Mouse (Mus musculus) myocyte (in vitro differentiated cells): ENCODE data around the gene Ifna4. TPM values are rescaled to one million over a fixed set of nuclear protein-coding genes. Genes with fewer than 3 reads are reported as not detected.

Source experiments
- H3K27me3 ChIP-seq: one replicate; pipeline ENCODE4 v1.6.1; 2011; ENCODE audit not compliant: control insufficient read depth, insufficient read depth, insufficient read length
- H3K36me3 ChIP-seq: one replicate; pipeline ENCODE4 v1.6.1; 2011; ENCODE audit not compliant: control insufficient read depth, insufficient read depth
- H3K4me2 ChIP-seq: one replicate; pipeline ENCODE4 v1.6.1; 2011; ENCODE audit warnings: low read depth, control low read depth
- H3K4me3 ChIP-seq: one replicate; pipeline ENCODE4 v1.5.1; 2011; ENCODE audit warnings: mild to moderate bottlenecking, control low read depth, moderate library complexity
- H3K79me2 ChIP-seq: one replicate; pipeline ENCODE4 v1.6.1; 2011; ENCODE audit not compliant: control insufficient read depth, insufficient read depth
- H3ac ChIP-seq: one replicate; pipeline ENCODE4 v1.6.1; 2011; ENCODE audit not compliant: control insufficient read depth, insufficient read length
- CEBPB ChIP-seq: IDR thresholded peaks from 2 replicates; pipeline ENCODE4 v1.6.1; 2011; ENCODE audit warnings: mild to moderate bottlenecking, moderate library complexity; ENCODE audit not compliant: poor library complexity, insufficient read depth, severe bottlenecking
- E2F4 ChIP-seq: IDR thresholded peaks from one replicate; pipeline ENCODE4 v1.6.1; 2011; ENCODE audit warnings: mild to moderate bottlenecking, control low read depth, moderate library complexity; ENCODE audit not compliant: insufficient read depth
- MAX ChIP-seq: IDR thresholded peaks from one replicate; pipeline ENCODE4 v1.6.1; 2011; ENCODE audit warnings: low read depth, mild to moderate bottlenecking, control low read depth
- MYOD1 ChIP-seq, 3 experiments: IDR thresholded peaks; one replicate each; pipeline ENCODE4 v1.6.1; 2011; ENCODE audit warnings: control low read depth in 2 of 3, low read depth in 2 of 3, mild to moderate bottlenecking in 2 of 3, moderate library complexity in 1 of 3; ENCODE audit not compliant: insufficient read length in 2 of 3, control insufficient read depth in 1 of 3
- MYOG ChIP-seq, 3 experiments: IDR thresholded peaks; one replicate each; pipeline ENCODE4 v1.6.1; 2011; ENCODE audit warnings: control low read depth in 2 of 3, low read depth in 2 of 3, mild to moderate bottlenecking in 2 of 3; ENCODE audit not compliant: insufficient read length in 2 of 3, control insufficient read depth in 1 of 3, insufficient read depth in 1 of 3
- POLR2A ChIP-seq: IDR thresholded peaks from one replicate; pipeline ENCODE4 v1.6.1; 2011; ENCODE audit warnings: low read depth, mild to moderate bottlenecking, control low read depth, moderate library complexity; ENCODE audit not compliant: insufficient read length
- POLR2AphosphoS2 ChIP-seq: IDR thresholded peaks from one replicate; pipeline ENCODE4 v1.6.1; 2011; ENCODE audit warnings: low read depth, control low read depth; ENCODE audit not compliant: insufficient read length
- REST ChIP-seq: IDR thresholded peaks from one replicate; pipeline ENCODE4 v1.6.1; 2011; ENCODE audit warnings: mild to moderate bottlenecking, control low read depth, moderate library complexity; ENCODE audit not compliant: insufficient read depth, insufficient read length
- SRF ChIP-seq: IDR thresholded peaks from one replicate; pipeline ENCODE4 v1.6.1; 2011; ENCODE audit warnings: low read depth; ENCODE audit not compliant: control insufficient read depth, insufficient read length
- TCF12 ChIP-seq: IDR thresholded peaks from one replicate; pipeline ENCODE4 v1.6.1; 2011; ENCODE audit warnings: mild to moderate bottlenecking, control low read depth; ENCODE audit not compliant: poor library complexity, insufficient read depth, severe bottlenecking
- TCF3 ChIP-seq: IDR thresholded peaks from one replicate; pipeline ENCODE4 v1.6.1; 2011; ENCODE audit warnings: low read depth, control low read depth; ENCODE audit not compliant: insufficient read length
- USF1 ChIP-seq: IDR thresholded peaks from one replicate; pipeline ENCODE4 v1.6.1; 2011; ENCODE audit warnings: low read depth, mild to moderate bottlenecking, control low read depth, moderate library complexity
- polyA plus RNA-seq: library from polyadenylated mRNA; unstranded; fragments of >200 nt; fragmentation: generic; extraction: Trizol; gene quantifications from one replicate; pipeline ENCODE4 v1.2.1, GENCODE M21; 2012; ENCODE audit warnings: missing spikeins

The Ifna4 gene
- polyA plus RNA-seq, 1 experiment, result not detected

- Histone ChIP-seq H3K4me2 (no peak overlapping the region), H3ac (no peak overlapping the region), H3K36me3 (no peaks in the 10 kb centered on the region), H3K4me3 (no peak overlapping the region), H3K79me2 (no peaks in the 10 kb centered on the region), H3K27me3 (peaks cover 14% of the 10 kb centered on the region)
- TF ChIP-seq TCF12 (no peak), CEBPB (no peak), POLR2A (no peak), E2F4 (no peak), MAX (no peak), TCF3 (no peak), MYOD1 (IDR thresholded peaks at IDR 0.05; ENCODE audit: control insufficient read depth in 1 of 3, insufficient read length in 2 of 3, low read depth in 2 of 3) (no peak), POLR2AphosphoS2 (no peak), MYOG (IDR thresholded peaks at IDR 0.05; ENCODE audit: control insufficient read depth in 1 of 3, insufficient read depth in 1 of 3, insufficient read length in 2 of 3, low read depth in 2 of 3) (no peak), REST (no peak), SRF (no peak), USF1 (no peak)
Observed at GRCm38 (mm10) chr4:88838828-88839227, 2.8 kb upstream of the Ifna4 start.

GRCm38 (mm10) chr4:88840058-88840457 is 1.6 kb upstream of the Ifna4 start:
- Histone ChIP-seq H3K36me3 (no peaks in the 10 kb centered on the region), H3K27me3 (peaks cover 14% of the 10 kb centered on the region), H3K4me3 (no peak overlapping the region), H3K79me2 (no peaks in the 10 kb centered on the region), H3K4me2 (no peak overlapping the region), H3ac (no peak overlapping the region)
- no peak for TF ChIP-seq MYOD1 (IDR thresholded peaks at IDR 0.05; ENCODE audit: control insufficient read depth in 1 of 3, insufficient read length in 2 of 3, low read depth in 2 of 3)
- TF ChIP-seq TCF12, result no peak
- no peak for TF ChIP-seq USF1

- no peak for TF ChIP-seq USF1
- no peak for TF ChIP-seq MAX
- TF ChIP-seq TCF3, result no peak
- no peak for TF ChIP-seq CEBPB
- TF ChIP-seq E2F4, result no peak
- no peak for TF ChIP-seq POLR2AphosphoS2
- no peak for TF ChIP-seq MYOD1 (IDR thresholded peaks at IDR 0.05; ENCODE audit: control insufficient read depth in 1 of 3, insufficient read length in 2 of 3, low read depth in 2 of 3)
- TF ChIP-seq MYOG (IDR thresholded peaks at IDR 0.05; ENCODE audit: control insufficient read depth in 1 of 3, insufficient read depth in 1 of 3, insufficient read length in 2 of 3, low read depth in 2 of 3), result no peak
- TF ChIP-seq REST, result no peak
- TF ChIP-seq TCF12, result no peak
- no peak for TF ChIP-seq POLR2A
- no peak for TF ChIP-seq SRF
- Histone ChIP-seq H3K79me2 (no peaks in the 10 kb centered on the region), H3ac (no peak overlapping the region), H3K27me3 (peaks cover 13% of the 10 kb centered on the region), H3K4me2 (no peak overlapping the region), H3K36me3 (no peaks in the 10 kb centered on the region), H3K4me3 (no peak overlapping the region)
Observed at GRCm38 (mm10) chr4:88845334-88845733, 3.7 kb downstream of the Ifna4 start.

- Histone ChIP-seq H3K4me3 (no peak within 1 kb of the TSS), H3ac (no peak within 1 kb of the TSS), H3K79me2 (no peaks in the 10 kb centered on the region), H3K4me2 (no peak within 1 kb of the TSS), H3K36me3 (no peaks in the 10 kb centered on the region), H3K27me3 (peaks cover 17% of the 10 kb centered on the region)
- TF ChIP-seq REST (no peak), MAX (no peak), MYOD1 (IDR thresholded peaks at IDR 0.05; ENCODE audit: control insufficient read depth in 1 of 3, insufficient read length in 2 of 3, low read depth in 2 of 3) (no peak), MYOG (IDR thresholded peaks at IDR 0.05; ENCODE audit: control insufficient read depth in 1 of 3, insufficient read depth in 1 of 3, insufficient read length in 2 of 3, low read depth in 2 of 3) (no peak), POLR2A (no peak), E2F4 (no peak), POLR2AphosphoS2 (no peak), USF1 (no peak), TCF12 (no peak), TCF3 (no peak), SRF (no peak), CEBPB (no peak)
Observed at GRCm38 (mm10) chr4:88849698-88850097, 8.0 kb downstream of the Ifna4 start, which contains the start of gene Ifna1. Ifna1 (plus strand) TSS chr4:88850087.

- H3K36me3 ChIP-seq, result no peaks in the 10 kb centered on the region
- no peak for TF ChIP-seq SRF
- no peak for TF ChIP-seq REST
- TF ChIP-seq TCF3, result no peak
- no peak for TF ChIP-seq POLR2A
- no peak for TF ChIP-seq MYOD1 (IDR thresholded peaks at IDR 0.05; ENCODE audit: control insufficient read depth in 1 of 3, insufficient read length in 2 of 3, low read depth in 2 of 3)
- TF ChIP-seq MYOG (IDR thresholded peaks at IDR 0.05; ENCODE audit: control insufficient read depth in 1 of 3, insufficient read depth in 1 of 3, insufficient read length in 2 of 3, low read depth in 2 of 3), result no peak
- no peak for TF ChIP-seq E2F4
- TF ChIP-seq TCF12, result no peak
- TF ChIP-seq CEBPB, result no peak
- no peak for TF ChIP-seq POLR2AphosphoS2
- TF ChIP-seq MAX, result no peak
- no peak for TF ChIP-seq USF1
- no peaks in the 10 kb centered on the region for H3K79me2 ChIP-seq
- H3K4me2 ChIP-seq, result no peak overlapping the region
- peaks cover 18% of the 10 kb centered on the region for H3K27me3 ChIP-seq
- H3K4me3 ChIP-seq, result no peak overlapping the region
- H3ac ChIP-seq, result no peak overlapping the region
Observed at GRCm38 (mm10) chr4:88851026-88851763, 9.5 kb downstream of the Ifna4 start.
